Mouse (Mus musculus) stomach, embryonic 14.5 days (tissue): ENCODE data around the gene Clasp2. TPM values are rescaled to one million over a fixed set of nuclear protein-coding genes. Genes with fewer than 3 reads are reported as not detected.
"Not testable (repeated sequence)": the region's sequence is repeated elsewhere in the genome, so short reads cannot be mapped to it uniquely, and the experiment has no call there.

ENCODE experiments used
- ATAC-seq: fragments of 200-750 bp; cut with Nextera tagmentation; 2 replicates; pipeline ENCODE4 v1.8.0; 2017; ENCODE audit warnings: low read depth, moderate TSS enrichment; ENCODE audit not compliant: insufficient number of reproducible peaks, insufficient read depth, low FRiP score
- H3K27ac ChIP-seq: fragments of 300-500 bp; sonication (generic); 2 replicates; pipeline ENCODE4 v1.5.1; 2014; ENCODE audit warnings: mild to moderate bottlenecking, low read length, moderate library complexity, mixed read lengths
- H3K27me3 ChIP-seq: fragments of 300-500 bp; sonication (generic); 2 replicates; pipeline ENCODE4 v1.6.1; 2014; ENCODE audit warnings: low read length, control low read depth, mixed read lengths; ENCODE audit not compliant: control insufficient read depth, insufficient read depth
- H3K36me3 ChIP-seq: fragments of 300-500 bp; sonication (generic); 2 replicates; pipeline ENCODE4 v1.6.1; 2014; ENCODE audit warnings: mild to moderate bottlenecking, control low read depth, low read length, moderate library complexity, mixed read lengths; ENCODE audit not compliant: control insufficient read depth, insufficient read depth
- H3K4me1 ChIP-seq: fragments of 300-500 bp; sonication (generic); 2 replicates; pipeline ENCODE4 v1.6.1; 2014; ENCODE audit warnings: low read length, control low read depth, mixed read lengths; ENCODE audit not compliant: control insufficient read depth, insufficient read depth
- H3K4me2 ChIP-seq: fragments of 300-500 bp; sonication (generic); replicated peaks from 2 replicates; pipeline ENCODE4 v1.6.1; 2014; ENCODE audit warnings: low read depth, low read length, control low read depth
- H3K4me3 ChIP-seq: fragments of 300-500 bp; sonication (generic); 2 replicates; pipeline ENCODE4 v1.5.1; 2014; ENCODE audit warnings: low read depth, low read length, control low read depth
- H3K9ac ChIP-seq: fragments of 300-500 bp; sonication (generic); replicated peaks from 2 replicates; pipeline ENCODE4 v1.6.1; 2014; ENCODE audit warnings: low read depth, mild to moderate bottlenecking, control low read depth, low read length, moderate library complexity, mixed read lengths
- H3K9me3 ChIP-seq: fragments of 300-500 bp; sonication (generic); 2 replicates; pipeline ENCODE4 v1.6.1; 2016; ENCODE audit warnings: low read depth, low read length, control low read depth; ENCODE audit not compliant: control insufficient read depth
- WGBS: fragments of 180-500 bp; shearing (Covaris S2); extraction: QIAGEN DNeasy Blood & Tissue Kit; methylation state at CpG from one replicate; pipeline ENCODE4 v1.1.7; 2014; 5-methylcytosine and 5-hydroxymethylcytosine counted together
- polyA plus RNA-seq: library from polyadenylated mRNA; unstranded; fragments of >200 nt; fragmentation: Nextera tagmentation; extraction: Ambion mirVana; gene quantifications from 2 replicates; pipeline ENCODE4 v1.2.1, GENCODE M21; 2014

The Clasp2 gene
- polyA plus RNA-seq, 1 experiment from 2014 or later = 34.8 TPM

DNA sequence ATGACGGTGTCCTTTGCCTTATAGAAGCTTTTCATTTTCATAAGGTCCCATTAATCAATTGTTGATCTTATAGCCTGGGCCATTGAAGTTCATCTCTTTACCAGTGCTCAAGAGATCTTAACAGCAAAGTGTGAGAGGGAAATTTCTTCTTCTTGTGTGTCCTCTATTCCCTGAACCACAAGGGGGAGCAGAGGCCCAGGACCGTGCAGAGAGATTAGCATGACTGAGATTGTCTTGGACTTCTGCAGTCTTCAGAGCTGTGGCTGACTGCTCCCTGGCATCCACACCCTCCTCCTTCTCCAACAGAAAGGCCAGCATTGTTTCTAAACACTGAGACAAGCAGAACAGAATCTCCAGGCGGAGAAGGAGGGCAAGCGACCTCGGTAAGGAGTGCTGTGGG, 22.2 kb upstream of the Clasp2 start:
- no peak overlapping the region for H3K4me3 ChIP-seq
- 48% methylated on average over 5 of the region's 5 CpGs for WGBS
- H3K9me3 ChIP-seq = no peaks in the 10 kb centered on the region
- H3K27me3 ChIP-seq = no peaks in the 10 kb centered on the region
- no peak overlapping the region for H3K4me2 ChIP-seq
- no peak overlapping the region for H3K27ac ChIP-seq
- H3K4me1 ChIP-seq = no peaks in the 10 kb centered on the region
- H3K9ac ChIP-seq = no peak overlapping the region
- no peak for ATAC-seq
- H3K36me3 ChIP-seq = no peaks in the 10 kb centered on the region

DNA sequence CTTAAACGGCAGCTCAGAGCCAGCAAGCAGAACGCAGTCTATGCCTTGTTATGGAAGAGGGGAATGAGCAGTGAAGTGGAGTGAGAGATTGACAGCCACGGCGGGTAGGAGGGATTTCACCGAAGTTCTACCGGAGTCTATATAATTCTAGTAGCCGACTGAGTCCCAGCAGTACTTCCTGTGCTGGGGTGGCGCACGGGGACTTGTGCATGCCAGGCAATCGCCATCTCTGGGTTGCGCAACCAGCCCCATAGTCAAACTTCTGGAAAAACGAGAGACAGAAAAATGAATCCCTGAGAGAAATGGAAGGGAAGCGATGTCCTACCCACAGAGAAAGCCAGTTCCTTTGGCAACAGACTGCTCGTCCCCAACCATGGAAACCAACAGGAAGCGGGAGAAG, 16.6 kb upstream of the Clasp2 start:
- H3K9me3 ChIP-seq = no peaks in the 10 kb centered on the region
- H3K9ac ChIP-seq = no peak overlapping the region
- H3K4me1 ChIP-seq = no peaks in the 10 kb centered on the region
- H3K27ac ChIP-seq = no peak overlapping the region
- whole genome bisulfite sequencing = 81% methylated on average over 15 of the region's 15 CpGs
- H3K4me3 ChIP-seq = no peak overlapping the region
- H3K27me3 ChIP-seq = no peaks in the 10 kb centered on the region
- no peaks in the 10 kb centered on the region for H3K36me3 ChIP-seq
- ATAC-seq = no peak
- H3K4me2 ChIP-seq = no peak overlapping the region

- not testable (repeated sequence) for H3K4me3 ChIP-seq, H3K36me3 ChIP-seq, H3K9me3 ChIP-seq, H3K27ac ChIP-seq, H3K27me3 ChIP-seq, H3K4me1 ChIP-seq, ATAC-seq, H3K9ac ChIP-seq, H3K4me2 ChIP-seq
- 87% methylated on average over 5 of the region's 5 CpGs for WGBS
Measured at GRCm38 (mm10) chr9:113725609-113726008, 15.7 kb upstream of the Clasp2 start.

DNA sequence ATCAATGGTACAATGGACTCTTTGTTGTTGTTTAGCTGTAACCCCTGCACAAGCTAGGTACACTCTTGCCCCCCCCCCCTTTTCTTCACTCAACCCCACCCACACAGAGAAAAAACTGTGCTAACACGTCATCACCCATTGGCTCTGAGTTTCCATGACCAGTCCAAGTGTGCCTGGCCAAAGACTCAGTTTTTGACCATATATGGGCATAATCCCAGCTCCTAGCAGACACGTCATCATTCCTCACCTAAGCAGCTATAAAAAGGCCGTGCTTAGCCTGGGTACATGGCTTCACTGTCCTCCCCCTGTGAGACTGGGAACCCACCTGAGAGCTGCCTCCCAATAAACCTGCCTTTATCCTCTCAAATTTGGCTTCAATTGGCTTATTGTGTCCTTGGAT, 15.1 kb upstream of the Clasp2 start:
- no peak for ATAC-seq
- Histone ChIP-seq H3K4me2 (no peak overlapping the region), H3K27ac (no peak overlapping the region), H3K27me3 (no peaks in the 10 kb centered on the region), H3K4me3 (no peak overlapping the region), H3K9me3 (no peaks in the 10 kb centered on the region), H3K9ac (no peak overlapping the region), H3K4me1 (no peaks in the 10 kb centered on the region), H3K36me3 (no peaks in the 10 kb centered on the region)
- WGBS = 40% methylated on average over 3 of the region's 3 CpGs

DNA sequence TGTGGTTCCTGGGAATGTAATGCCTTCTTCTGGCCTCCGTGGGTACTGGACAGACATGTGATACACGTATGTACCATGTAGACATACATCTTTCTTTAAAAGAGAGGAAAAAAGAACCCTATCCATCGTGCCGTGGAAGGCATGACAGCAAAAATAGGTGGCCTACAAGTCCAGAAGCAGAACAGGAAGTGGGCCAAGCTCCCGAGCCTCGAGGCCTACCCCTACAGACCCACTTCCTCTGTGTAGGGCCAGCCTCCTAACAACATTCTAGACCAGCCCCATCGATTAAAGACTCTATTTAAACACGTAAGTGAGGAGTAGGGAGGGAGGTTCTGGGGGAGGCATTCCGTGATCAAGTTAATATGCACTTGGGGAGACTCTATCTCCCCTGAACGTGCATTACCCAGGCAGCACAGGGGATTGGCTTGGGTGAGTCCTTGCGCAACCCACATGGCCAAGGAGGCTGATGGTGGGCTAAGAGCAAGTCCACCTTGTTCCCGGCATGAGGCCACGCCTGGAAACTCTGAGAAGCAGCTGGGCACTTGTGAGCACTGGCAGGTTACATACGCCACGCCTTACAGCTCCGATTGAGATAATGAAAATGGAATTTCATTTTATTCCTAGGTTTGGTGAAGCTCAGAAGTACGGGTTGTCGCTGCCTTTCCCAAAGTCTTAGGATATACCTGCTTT, 14.1 kb upstream of the Clasp2 start:
- no peak overlapping the region for H3K9ac ChIP-seq
- no peak overlapping the region for H3K4me3 ChIP-seq
- H3K4me2 ChIP-seq = no peak overlapping the region
- no peak overlapping the region for H3K27ac ChIP-seq
- no peaks in the 10 kb centered on the region for H3K9me3 ChIP-seq
- H3K4me1 ChIP-seq = no peaks in the 10 kb centered on the region
- no peaks in the 10 kb centered on the region for H3K27me3 ChIP-seq
- ATAC-seq = no peak
- 84% methylated on average over 18 of the region's 18 CpGs for WGBS
- H3K36me3 ChIP-seq = no peaks in the 10 kb centered on the region

DNA sequence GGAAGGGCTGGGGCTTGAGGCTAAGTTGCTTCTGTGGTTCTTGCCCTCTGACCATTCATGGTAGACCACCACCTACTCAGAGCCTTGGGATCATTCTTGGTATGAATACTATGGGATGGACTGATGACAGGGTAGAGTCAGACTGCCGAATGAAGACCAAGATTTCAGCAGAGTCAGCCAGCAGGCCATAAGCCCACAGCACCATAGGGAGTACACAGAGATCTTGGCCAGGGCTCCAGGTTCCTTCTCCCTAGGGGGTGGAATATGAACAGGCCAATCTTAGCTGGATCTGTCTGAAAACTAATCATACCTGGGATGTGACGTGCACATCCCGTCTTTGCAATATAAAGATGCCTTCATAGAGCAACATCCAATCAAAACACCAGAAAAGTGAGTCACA, 9.7 kb upstream of the Clasp2 start:
- H3K36me3 ChIP-seq = no peaks in the 10 kb centered on the region
- 82% methylated on average over 3 of the region's 3 CpGs for WGBS
- no peak for ATAC-seq

DNA sequence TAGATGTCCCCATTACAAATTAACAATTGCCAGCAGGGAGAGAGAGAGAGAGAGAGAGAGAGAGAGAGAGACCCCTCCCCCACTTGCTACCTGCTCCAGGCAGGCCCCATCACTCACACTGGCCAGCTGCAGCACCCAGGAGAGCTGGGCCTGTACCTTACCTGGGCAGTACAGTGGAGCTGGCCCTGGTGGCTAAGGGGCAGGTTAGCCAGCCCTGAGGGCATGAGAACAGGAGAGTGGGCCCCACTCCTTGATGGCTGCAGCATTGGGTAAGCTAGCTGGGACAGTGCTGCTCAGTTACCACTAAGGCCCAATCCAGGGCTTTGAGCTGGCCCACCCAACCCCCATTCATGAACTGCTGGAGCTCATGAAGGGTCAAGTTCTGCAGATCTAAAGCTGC, 5.4 kb upstream of the Clasp2 start:
- no peaks in the 10 kb centered on the region for H3K4me1 ChIP-seq
- no peaks in the 10 kb centered on the region for H3K9me3 ChIP-seq
- H3K4me3 ChIP-seq = no peak overlapping the region
- H3K36me3 ChIP-seq = no peaks in the 10 kb centered on the region
- no peak overlapping the region for H3K9ac ChIP-seq
- ATAC-seq = no peak
- no peak overlapping the region for H3K27ac ChIP-seq
- H3K27me3 ChIP-seq = no peaks in the 10 kb centered on the region
- H3K4me2 ChIP-seq = no peak overlapping the region

More for the DNA sequence above, 9.7 kb upstream of the Clasp2 start:
- no peaks in the 10 kb centered on the region for H3K27me3 ChIP-seq
- no peak overlapping the region for H3K27ac ChIP-seq
- no peak overlapping the region for H3K4me2 ChIP-seq
- H3K4me3 ChIP-seq = no peak overlapping the region
- no peaks in the 10 kb centered on the region for H3K9me3 ChIP-seq
- no peaks in the 10 kb centered on the region for H3K4me1 ChIP-seq
- no peak overlapping the region for H3K9ac ChIP-seq

GRCm38 (mm10) chr9:113738021-113738420, 3.3 kb upstream of the Clasp2 start:
- no peaks in the 10 kb centered on the region for H3K36me3 ChIP-seq
- WGBS = 72% methylated on average over 9 of the region's 9 CpGs
- H3K4me1 ChIP-seq = 0 out of 2 replicates have a peak, but pooled peaks cover under 1% of the 10 kb centered on the region
- no peaks in the 10 kb centered on the region for H3K9me3 ChIP-seq
- H3K4me2 ChIP-seq = no peak overlapping the region
- H3K27ac ChIP-seq = no peak overlapping the region
- H3K27me3 ChIP-seq = no peaks in the 10 kb centered on the region
- no peak overlapping the region for H3K4me3 ChIP-seq
- no peak for ATAC-seq
- no peak overlapping the region for H3K9ac ChIP-seq

DNA sequence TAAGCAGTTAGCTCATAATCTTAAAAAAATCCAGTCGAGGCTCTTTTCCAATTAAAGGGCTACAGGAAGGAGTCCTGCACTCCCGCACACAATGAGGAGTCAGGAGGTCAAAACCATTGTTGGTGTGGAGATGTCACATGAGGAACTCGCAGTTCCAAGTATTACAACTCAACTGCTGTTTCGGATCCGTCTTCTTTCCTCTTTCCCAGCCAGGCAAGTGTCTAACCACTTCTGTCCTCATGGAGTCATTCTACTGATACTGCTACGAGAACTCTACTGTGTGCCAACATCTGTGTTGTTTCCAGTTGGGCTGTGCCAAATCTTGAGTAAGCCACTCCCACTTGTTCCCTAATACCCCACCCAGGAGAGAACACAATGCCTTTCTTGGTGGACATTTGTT, 2.3 kb upstream of the Clasp2 start:
- Histone ChIP-seq H3K4me3 (no peak overlapping the region), H3K36me3 (no peaks in the 10 kb centered on the region), H3K4me1 (0 out of 2 replicates have a peak, but pooled peaks cover 3% of the 10 kb centered on the region), H3K4me2 (no peak overlapping the region), H3K27me3 (no peaks in the 10 kb centered on the region), H3K9me3 (no peaks in the 10 kb centered on the region), H3K9ac (no peak overlapping the region), H3K27ac (no peak overlapping the region)
- no peak for ATAC-seq
- WGBS = 80% methylated on average over 6 of the region's 6 CpGs
